Mouse (Mus musculus) spleen, adult 2 months (tissue): ENCODE measurements around the gene Sytl3.
"Not testable (repeated sequence)": the region's sequence is repeated elsewhere in the genome, so short reads cannot be mapped to it uniquely, and the experiment has no call there.

Experiments
- CTCF ChIP-seq: fragments of 200-500 bp; IDR thresholded peaks from 2 replicates; pipeline ENCODE4 v1.5.1; 2011; ENCODE audit warnings: mild to moderate bottlenecking, inconsistent platforms; ENCODE audit not compliant: insufficient read depth, insufficient read length, insufficient replicate concordance; ENCODE audit errors: extremely low read depth
- POLR2A ChIP-seq: fragments of 200-500 bp; IDR thresholded peaks from 2 replicates; pipeline ENCODE4 v1.6.1; 2011; ENCODE audit warnings: low read depth, low read length, inconsistent platforms

DNA sequence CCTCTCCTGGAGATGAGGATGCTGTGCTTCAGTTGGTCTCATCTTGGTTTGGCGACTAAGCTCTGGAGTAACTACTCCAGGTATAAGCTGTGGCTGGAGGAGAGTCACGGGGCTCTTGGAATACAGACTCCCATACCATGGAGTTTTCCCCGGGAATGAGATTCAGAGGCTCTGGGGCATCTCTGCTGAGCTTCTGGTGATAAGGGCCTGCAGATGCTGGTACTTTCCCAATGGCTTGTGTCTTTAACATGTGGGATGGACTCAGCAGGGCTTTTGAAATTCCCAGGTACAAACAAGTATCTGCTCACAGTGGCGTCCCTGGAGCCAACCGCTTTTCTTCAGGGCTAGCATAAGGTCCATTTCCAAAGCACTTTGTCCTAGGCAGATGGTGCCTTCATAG lies 48.5 kb downstream of the Sytl3 start:
- not testable (repeated sequence) for TF ChIP-seq CTCF, POLR2A
